ENCODE assay signal across 8 mouse cellular contexts in the genomic region with DNA sequence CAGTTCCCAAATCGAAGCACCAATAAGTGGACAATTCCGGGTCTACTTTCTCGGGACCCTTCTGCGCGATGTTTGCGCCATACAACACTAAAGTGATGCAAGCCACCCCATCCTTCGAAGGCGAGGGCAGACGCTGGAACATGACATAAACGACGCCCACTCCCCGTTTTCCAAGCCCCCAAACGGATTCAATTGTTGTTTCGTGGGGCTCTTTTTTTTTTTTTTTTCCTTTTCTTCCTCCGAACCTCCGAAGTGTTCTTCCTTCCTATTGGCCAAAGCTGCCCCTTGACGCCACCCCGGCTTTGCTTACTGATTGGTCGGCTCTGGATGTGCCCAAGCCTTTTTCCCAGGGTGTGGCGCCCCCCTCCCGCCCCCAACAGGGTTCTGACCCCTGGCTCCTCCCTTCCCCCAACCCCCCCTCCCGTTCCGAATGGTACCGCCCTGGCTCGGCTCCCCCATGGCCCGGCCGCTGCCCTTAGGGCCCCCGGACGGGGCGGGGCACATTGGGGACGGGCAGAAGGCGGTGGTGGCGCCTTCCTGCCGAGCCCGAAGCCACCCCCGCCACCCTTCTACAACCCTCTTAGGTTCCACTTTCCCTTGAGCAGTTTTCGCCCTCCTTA. TPM values are rescaled to one million over a fixed set of nuclear protein-coding genes. Genes with fewer than 3 reads are reported as not detected.
A peak's percentile ranks its signal among the peaks of the same experiment; 100 is the strongest.
DNase-seq lines count a peak whose midpoint lies in the region; ATAC-seq and TF ChIP-seq lines count a peak whose summit lies in the region.

No protein-coding gene starts in this region.

- peak overlapping the region; percentile 47 for H3K4me3 ChIP-seq in embryonic facial prominence, embryonic 14.5 days (ENCODE audit: low read depth, low read length)
- peak overlapping the region; percentile 40 for H3K4me3 ChIP-seq in kidney, embryonic 14.5 days (ENCODE audit: low read length)
- H3K4me3 ChIP-seq in midbrain, postnatal 0 days (ENCODE audit: low read depth, low read length) = peak overlapping the region; percentile 44
- peak overlapping the region; percentile 48 for H3K4me3 ChIP-seq in stomach, embryonic 15.5 days (replicated peaks)

- no peak for TF ChIP-seq CTCF in midbrain, postnatal 0 days (IDR thresholded peaks at IDR 0.05)

- WGBS in embryonic facial prominence, embryonic 14.5 days = 9% methylated on average over 26 of the region's 37 CpGs
- 25% methylated on average over 24 of the region's 37 CpGs for WGBS in kidney, embryonic 14.5 days
- 13% methylated on average over 21 of the region's 37 CpGs for WGBS in midbrain, postnatal 0 days
- WGBS in stomach, embryonic 15.5 days = 10% methylated on average over 34 of the region's 37 CpGs

- H3K27me3 ChIP-seq in embryonic facial prominence, embryonic 14.5 days (replicated peaks; ENCODE audit: control insufficient read depth, insufficient read depth, low read length) = peaks cover 6% of the 10 kb centered on the region; the same call in 1 of the 2 replicates
- H3K27me3 ChIP-seq in kidney, embryonic 14.5 days (ENCODE audit: control insufficient read depth, insufficient read depth, low read length) = no peaks in the 10 kb centered on the region
- no peaks in the 10 kb centered on the region for H3K27me3 ChIP-seq in midbrain, postnatal 0 days (ENCODE audit: insufficient read depth, low read length)
- no peaks in the 10 kb centered on the region for H3K27me3 ChIP-seq in stomach, embryonic 15.5 days (replicated peaks)

- ATAC-seq in embryonic facial prominence, embryonic 14.5 days (ENCODE audit: low read depth) = peak; percentile 90
- peak; percentile 89 for ATAC-seq in kidney, embryonic 14.5 days (ENCODE audit: low FRiP score, low TSS enrichment)
- peak; percentile 90 for ATAC-seq in midbrain, postnatal 0 days (ENCODE audit: low FRiP score)
- ATAC-seq in stomach, embryonic 15.5 days (ENCODE audit: insufficient read depth, low FRiP score, low read depth) = peak; percentile 79

- H3K4me1 ChIP-seq in embryonic facial prominence, embryonic 14.5 days (ENCODE audit: control insufficient read depth, insufficient read depth, low read length) = no peaks in the 10 kb centered on the region
- H3K4me1 ChIP-seq in kidney, embryonic 14.5 days (ENCODE audit: control insufficient read depth, insufficient read depth, low read length) = no peaks in the 10 kb centered on the region
- H3K4me1 ChIP-seq in midbrain, postnatal 0 days (ENCODE audit: insufficient read depth, low read length) = no peaks in the 10 kb centered on the region
- H3K4me1 ChIP-seq in stomach, embryonic 15.5 days = no peaks in the 10 kb centered on the region

- 0 out of 2 replicates have a peak, but pooled peaks cover 8% of the 10 kb centered on the region for H3K36me3 ChIP-seq in embryonic facial prominence, embryonic 14.5 days (ENCODE audit: control insufficient read depth, insufficient read depth, low read length)
- H3K36me3 ChIP-seq in kidney, embryonic 14.5 days (ENCODE audit: control insufficient read depth, insufficient read depth, low read length) = no peaks in the 10 kb centered on the region; the same call in 1 of the 2 replicates
- H3K36me3 ChIP-seq in midbrain, postnatal 0 days (ENCODE audit: insufficient read depth, low read length) = no peaks in the 10 kb centered on the region
- no peaks in the 10 kb centered on the region for H3K36me3 ChIP-seq in stomach, embryonic 15.5 days

- H3K27ac ChIP-seq in embryonic facial prominence, embryonic 14.5 days (replicated peaks; ENCODE audit: low read depth, low read length) = peak overlapping the region; percentile 91
- H3K27ac ChIP-seq in kidney, embryonic 14.5 days (ENCODE audit: low read depth, low read length) = peak overlapping the region; percentile 87
- peak overlapping the region; percentile 47; the same call in 1 of the 2 replicates for H3K27ac ChIP-seq in midbrain, postnatal 0 days (ENCODE audit: low read depth, low read length)
- peak overlapping the region; percentile 95 for H3K27ac ChIP-seq in stomach, embryonic 15.5 days

- peak overlapping the region; percentile 69 for H3K9ac ChIP-seq in embryonic facial prominence, embryonic 14.5 days (ENCODE audit: low read depth, low read length)
- peak overlapping the region; percentile 56; the same call in 1 of the 2 replicates for H3K9ac ChIP-seq in kidney, embryonic 14.5 days (ENCODE audit: low read depth, low read length)
- peak overlapping the region; percentile 46 for H3K9ac ChIP-seq in midbrain, postnatal 0 days (replicated peaks; ENCODE audit: low read length, poor library complexity, severe bottlenecking)
- peak overlapping the region; percentile 37; the same call in 1 of the 2 replicates for H3K9ac ChIP-seq in stomach, embryonic 15.5 days

- H3K9me3 ChIP-seq in embryonic facial prominence, embryonic 14.5 days (ENCODE audit: control insufficient read depth, low read length) = no peaks in the 10 kb centered on the region
- H3K9me3 ChIP-seq in kidney, embryonic 14.5 days (ENCODE audit: control insufficient read depth, low read length) = no peaks in the 10 kb centered on the region
- no peaks in the 10 kb centered on the region for H3K9me3 ChIP-seq in midbrain, postnatal 0 days (ENCODE audit: low read length)
- no peaks in the 10 kb centered on the region for H3K9me3 ChIP-seq in stomach, embryonic 15.5 days

- DNase-seq in 416B (ENCODE audit: low read depth) (peak; percentile 94), liver (peak; percentile 94)
- peak; percentile 85 for DNase-seq in adrenal gland, postnatal 10 days
- DNase-seq in embryonic facial prominence, embryonic 14.5 days (ENCODE audit: low spot score) = peak; percentile 95
- peak; percentile 71 for DNase-seq in heart, adult 8-10 months (ENCODE audit: low spot score)
- DNase-seq in midbrain, postnatal 0 days (ENCODE audit: low spot score) = peak; percentile 91

- peak overlapping the region; percentile 56 for H3K4me2 ChIP-seq in embryonic facial prominence, embryonic 14.5 days (ENCODE audit: low read depth, low read length)
- H3K4me2 ChIP-seq in kidney, embryonic 14.5 days (replicated peaks; ENCODE audit: low read depth, low read length) = peak overlapping the region; percentile 55
- peak overlapping the region; percentile 57 for H3K4me2 ChIP-seq in midbrain, postnatal 0 days (ENCODE audit: low read depth, low read length, poor library complexity, severe bottlenecking)
- H3K4me2 ChIP-seq in stomach, embryonic 15.5 days = peak overlapping the region; percentile 55

RNA-seq across cellular contexts. Expression of a gene that starts 27.8 kb away (rescaled TPM):
- 10 to 100 TPM; 14.9 to 18.5 TPM for total RNA-seq in adrenal gland, postnatal 10 days (2021)
- 17.2 and 17.4 TPM in 2 replicates for polyA plus RNA-seq in embryonic facial prominence, embryonic 14.5 days (2014; fragmentation: Nextera tagmentation; extraction: Ambion mirVana)
- 10 to 100 TPM; 11.0 to 18.6 (median 17.0) TPM for total RNA-seq in heart, adult 8-10 months (2022)
- 20.3 and 21.9 TPM in 2 replicates for polyA plus RNA-seq in kidney, embryonic 14.5 days (2014; fragmentation: Nextera tagmentation; extraction: Ambion mirVana)
- 5.8 and 8.2 TPM in 2 replicates for total RNA-seq in midbrain, postnatal 0 days (2014; rRNA removed)
- polyA plus RNA-seq in midbrain, postnatal 0 days (2015; fragmentation: Nextera tagmentation; extraction: Ambion mirVana) = 9.0 and 9.4 TPM in 2 replicates
- 15.6 and 18.0 TPM in 2 replicates for polyA plus RNA-seq in stomach, embryonic 15.5 days (2015; fragmentation: Nextera tagmentation; extraction: Ambion mirVana)

RNA-seq across cellular contexts. Expression of a gene that starts 56.7 kb away (rescaled TPM):
- total RNA-seq in adrenal gland, postnatal 10 days (2021) = 10 to 100 TPM in 1 of 2 experiments, 1 to 10 TPM in 1; 9.9 to 12.6 TPM
- polyA plus RNA-seq in embryonic facial prominence, embryonic 14.5 days (2014; fragmentation: Nextera tagmentation; extraction: Ambion mirVana) = 6.7 and 7.0 TPM in 2 replicates
- 1 to 10 TPM; 4.9 to 6.1 (median 5.5) TPM for total RNA-seq in heart, adult 8-10 months (2022)
- 6.1 and 10.1 TPM in 2 replicates for polyA plus RNA-seq in kidney, embryonic 14.5 days (2014; fragmentation: Nextera tagmentation; extraction: Ambion mirVana)
- 10.5 and 13.5 TPM in 2 replicates for total RNA-seq in midbrain, postnatal 0 days (2014; rRNA removed)
- polyA plus RNA-seq in midbrain, postnatal 0 days (2015; fragmentation: Nextera tagmentation; extraction: Ambion mirVana) = 4.6 and 4.7 TPM in 2 replicates
- 5.4 and 6.0 TPM in 2 replicates for polyA plus RNA-seq in stomach, embryonic 15.5 days (2015; fragmentation: Nextera tagmentation; extraction: Ambion mirVana)

Comparison
In these comparisons a context has a peak if more than half of its experiments do, and no peak if none do; other contexts are left out.
1. Peak in every context shown above with its lines: DNase-seq, ATAC-seq, H3K4me3 ChIP-seq and H3K27ac ChIP-seq.